Mouse (Mus musculus): ENCODE results near the gene Farp1. TPM values are rescaled to one million over a fixed set of nuclear protein-coding genes. Genes with fewer than 3 reads are reported as not detected.

Gene Farp1
- polyA plus RNA-seq (2016; fragmentation: Nextera tagmentation; extraction: Ambion mirVana): 8.0 and 8.8 TPM in 2 replicates

DNA sequence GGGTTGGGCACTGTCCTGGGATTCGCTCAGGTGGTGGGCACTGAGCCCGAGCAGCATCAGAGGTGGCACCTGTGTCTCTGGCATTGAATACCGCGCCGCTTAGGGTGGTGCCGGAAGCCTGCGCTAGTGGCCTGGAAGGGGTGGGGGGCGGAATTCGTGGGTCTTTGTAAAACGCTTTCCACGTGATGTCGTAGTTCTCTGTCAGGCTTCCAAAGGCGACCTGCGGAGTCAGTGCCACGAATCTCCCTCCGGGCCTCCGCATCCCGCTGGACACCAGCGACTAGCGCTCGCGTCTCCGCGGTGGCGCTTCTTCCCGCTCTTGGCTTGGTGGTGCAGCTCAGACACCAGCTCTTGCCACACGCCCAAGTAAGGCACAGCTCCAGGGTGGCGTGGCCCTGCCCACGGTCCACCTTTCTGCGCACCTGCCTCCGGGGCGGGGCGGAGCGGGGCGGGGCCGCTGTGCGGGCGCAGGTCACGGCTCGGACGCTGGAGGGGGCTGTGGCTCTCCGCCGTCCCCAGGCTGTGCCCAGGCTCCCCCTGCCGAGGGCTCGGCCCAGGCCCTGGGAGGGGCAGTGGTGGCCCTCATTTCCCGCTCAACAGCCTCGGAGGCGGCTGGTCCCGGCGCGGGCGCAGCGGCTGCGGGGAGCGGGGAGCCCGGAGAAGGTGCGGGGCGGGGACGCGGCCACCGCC lies at the start of gene Farp1:
TSS of gene Farp1 (plus strand) at position 228 of the 690 bp plus-strand sequence.
- WGBS (ENCODE audit: insufficient replicate concordance): 1% methylated on average over 50 of the region's 61 CpGs
- Histone ChIP-seq H3K27me3 (replicated peaks) (peaks cover 66% of the 10 kb centered on the region), H3K4me3 (peak within 1 kb of the TSS; percentile 64), H3K36me3 (no peaks in the 10 kb centered on the region), H3K9ac (peak within 1 kb of the TSS; percentile 68), H3K4me2 (peak within 1 kb of the TSS; percentile 71), H3K4me1 (peaks cover 24% of the 10 kb centered on the region), H3K27ac (peak within 1 kb of the TSS; percentile 69), H3K9me3 (replicated peaks) (no peaks in the 10 kb centered on the region)
- peak; percentile 87 for ATAC-seq

DNA sequence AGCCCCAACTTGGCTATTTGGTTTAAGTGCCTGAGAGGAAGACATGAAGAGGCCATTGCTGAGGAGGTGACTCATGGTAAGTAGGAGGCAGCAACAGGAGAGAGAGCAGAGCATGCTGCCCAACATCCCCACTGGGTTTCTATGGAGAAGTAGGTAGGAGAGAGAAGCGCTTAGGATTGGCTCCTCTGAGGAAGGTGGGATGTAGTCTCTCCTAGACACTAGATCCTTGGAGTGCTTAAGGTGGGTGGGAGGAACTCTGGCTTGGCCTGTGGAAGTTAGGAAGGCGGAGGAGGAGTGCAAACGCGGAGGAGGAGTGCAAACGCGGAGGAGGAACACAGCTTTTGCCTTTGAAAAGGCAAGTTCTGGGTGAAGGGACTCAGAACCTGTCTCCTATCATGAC lies 45.9 kb upstream of the Farp1 start:
- ATAC-seq: no peak
- no peak overlapping the region for H3K4me2 ChIP-seq
- no peaks in the 10 kb centered on the region for H3K36me3 ChIP-seq
- no peaks in the 10 kb centered on the region for H3K27me3 ChIP-seq (replicated peaks)
- H3K4me3 ChIP-seq: no peak overlapping the region
- no peak overlapping the region for H3K27ac ChIP-seq
- H3K4me1 ChIP-seq: no peaks in the 10 kb centered on the region
- H3K9ac ChIP-seq: no peak overlapping the region
- WGBS (ENCODE audit: insufficient replicate concordance): 47% methylated on average over 6 of the region's 6 CpGs
- H3K9me3 ChIP-seq (replicated peaks): no peaks in the 10 kb centered on the region

- no peak for ATAC-seq
- H3K4me2 ChIP-seq: no peak overlapping the region
- no peak overlapping the region for H3K4me3 ChIP-seq
- H3K9me3 ChIP-seq (replicated peaks): no peaks in the 10 kb centered on the region
- H3K27me3 ChIP-seq (replicated peaks): no peaks in the 10 kb centered on the region
- 70% methylated on average over 5 of the region's 5 CpGs for WGBS (ENCODE audit: insufficient replicate concordance)
- no peaks in the 10 kb centered on the region for H3K36me3 ChIP-seq
- H3K9ac ChIP-seq: no peak overlapping the region
- no peaks in the 10 kb centered on the region for H3K4me1 ChIP-seq
- H3K27ac ChIP-seq: no peak overlapping the region
Observed at GRCm38 (mm10) chr14:120997686-120998085, 37.3 kb upstream of the Farp1 start.

DNA sequence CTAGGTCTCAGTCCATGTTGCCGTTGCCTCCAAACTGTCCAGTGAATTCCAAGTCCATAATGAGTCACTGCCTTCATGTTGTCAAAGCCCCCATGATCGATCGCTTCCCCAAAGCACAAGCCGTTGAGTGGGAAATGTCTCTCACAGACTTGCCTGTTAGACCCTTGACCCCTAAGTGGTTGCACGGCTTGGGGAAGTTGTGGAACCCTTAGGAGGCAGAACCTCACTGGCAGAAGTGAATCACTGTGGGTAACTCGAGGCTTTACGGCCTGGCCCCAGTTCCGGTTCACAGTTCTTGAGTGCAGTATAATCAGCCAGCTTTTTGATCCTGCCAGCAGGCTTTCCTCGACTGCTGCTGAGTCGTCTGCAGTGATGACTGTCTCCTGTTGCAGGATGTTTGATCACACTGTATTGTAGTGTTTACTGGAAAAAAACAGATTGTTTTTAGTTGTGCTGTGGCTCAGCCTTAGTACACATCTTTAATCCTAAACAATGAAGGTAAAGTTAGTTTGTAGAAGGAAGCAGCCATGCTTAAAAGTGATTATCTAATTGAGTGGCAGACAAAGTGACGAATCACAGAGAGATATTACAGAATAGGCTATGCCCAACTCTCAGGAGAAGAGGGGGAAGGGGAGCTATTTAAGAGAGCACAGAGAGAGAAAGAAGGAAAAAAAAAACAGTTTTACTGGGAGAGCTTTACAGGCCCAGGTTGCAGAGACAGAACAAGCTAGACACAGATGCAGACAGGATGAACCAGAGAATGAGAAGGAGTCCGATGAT lies 34.2 kb upstream of the Farp1 start:
- no peaks in the 10 kb centered on the region for H3K9me3 ChIP-seq (replicated peaks)
- 43% methylated on average over 12 of the region's 12 CpGs for WGBS (ENCODE audit: insufficient replicate concordance)

GRCm38 (mm10) chr14:121005621-121006020 lies 29.4 kb upstream of the Farp1 start:
- H3K9me3 ChIP-seq (replicated peaks): no peaks in the 10 kb centered on the region
- 85% methylated on average over 6 of the region's 6 CpGs for WGBS (ENCODE audit: insufficient replicate concordance)
- H3K9ac ChIP-seq: no peak overlapping the region
- no peaks in the 10 kb centered on the region for H3K4me1 ChIP-seq
- H3K4me3 ChIP-seq: no peak overlapping the region
- no peak for ATAC-seq
- H3K36me3 ChIP-seq: no peaks in the 10 kb centered on the region
- H3K27me3 ChIP-seq (replicated peaks): no peaks in the 10 kb centered on the region
- no peak overlapping the region for H3K4me2 ChIP-seq
- no peak overlapping the region for H3K27ac ChIP-seq

More for the DNA sequence above, 34.2 kb upstream of the Farp1 start:
- Histone ChIP-seq H3K4me1 (no peaks in the 10 kb centered on the region), H3K9ac (no peak overlapping the region), H3K27ac (no peak overlapping the region), H3K4me3 (no peak overlapping the region), H3K4me2 (no peak overlapping the region), H3K36me3 (no peaks in the 10 kb centered on the region), H3K27me3 (replicated peaks) (no peaks in the 10 kb centered on the region)
- ATAC-seq: no peak

DNA sequence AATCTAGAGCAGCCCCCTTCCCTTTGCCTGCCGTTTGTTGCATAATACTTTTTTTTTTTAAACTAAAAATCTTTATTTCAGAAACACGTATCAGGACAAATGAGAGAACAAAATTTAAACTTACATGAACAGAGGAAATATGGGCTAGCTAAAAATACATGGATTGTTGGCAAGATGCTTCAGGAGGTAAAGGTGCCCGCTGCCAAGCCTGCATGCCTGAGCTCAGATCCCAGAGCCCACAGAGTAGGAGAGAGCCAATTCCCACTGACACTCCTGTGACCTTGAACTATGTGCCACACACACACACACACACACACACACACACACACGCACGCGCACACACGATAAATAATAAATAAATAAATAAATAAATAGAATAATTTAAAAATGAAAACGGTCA lies 29.0 kb upstream of the Farp1 start:
- WGBS (ENCODE audit: insufficient replicate concordance): 84% methylated on average over 8 of the region's 8 CpGs
- Histone ChIP-seq H3K36me3 (no peaks in the 10 kb centered on the region), H3K4me3 (no peak overlapping the region), H3K9ac (no peak overlapping the region), H3K27me3 (replicated peaks) (no peaks in the 10 kb centered on the region), H3K27ac (no peak overlapping the region), H3K4me1 (no peaks in the 10 kb centered on the region), H3K4me2 (no peak overlapping the region), H3K9me3 (replicated peaks) (no peaks in the 10 kb centered on the region)
- no peak for ATAC-seq

DNA sequence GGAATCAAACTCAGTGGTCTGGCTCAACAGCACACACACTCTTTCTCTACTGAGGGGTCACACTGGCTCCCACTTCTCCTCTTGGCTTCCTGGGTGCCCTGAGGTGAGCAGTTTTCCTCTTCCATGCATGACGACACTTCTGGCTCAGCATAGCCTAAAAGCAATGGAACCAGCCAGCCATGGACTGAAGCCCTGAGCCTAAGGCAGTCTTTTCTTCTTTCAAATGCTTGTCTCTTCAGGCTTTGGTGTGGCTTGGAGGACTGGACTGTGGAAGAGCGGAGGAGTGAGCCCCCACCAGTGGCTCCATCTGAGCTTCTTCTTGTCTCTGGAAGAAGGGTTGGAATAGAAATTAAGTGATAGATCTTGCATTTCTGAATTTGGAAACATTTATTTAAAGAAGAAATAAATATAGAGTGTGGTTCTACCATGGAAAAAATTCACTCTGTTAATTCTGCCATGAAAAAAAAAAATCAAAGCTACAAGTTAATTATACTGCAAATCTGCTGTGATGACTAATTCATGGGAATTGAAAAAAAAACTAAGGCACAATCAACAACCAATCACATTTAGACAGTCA lies 19.8 kb upstream of the Farp1 start:
- Histone ChIP-seq H3K27me3 (replicated peaks) (no peaks in the 10 kb centered on the region), H3K4me2 (no peak overlapping the region), H3K9ac (no peak overlapping the region), H3K27ac (no peak overlapping the region), H3K4me1 (no peaks in the 10 kb centered on the region), H3K36me3 (no peaks in the 10 kb centered on the region), H3K4me3 (no peak overlapping the region), H3K9me3 (replicated peaks) (no peaks in the 10 kb centered on the region)
- WGBS (ENCODE audit: insufficient replicate concordance): 64% methylated on average over 2 of the region's 2 CpGs
- ATAC-seq: no peak

DNA sequence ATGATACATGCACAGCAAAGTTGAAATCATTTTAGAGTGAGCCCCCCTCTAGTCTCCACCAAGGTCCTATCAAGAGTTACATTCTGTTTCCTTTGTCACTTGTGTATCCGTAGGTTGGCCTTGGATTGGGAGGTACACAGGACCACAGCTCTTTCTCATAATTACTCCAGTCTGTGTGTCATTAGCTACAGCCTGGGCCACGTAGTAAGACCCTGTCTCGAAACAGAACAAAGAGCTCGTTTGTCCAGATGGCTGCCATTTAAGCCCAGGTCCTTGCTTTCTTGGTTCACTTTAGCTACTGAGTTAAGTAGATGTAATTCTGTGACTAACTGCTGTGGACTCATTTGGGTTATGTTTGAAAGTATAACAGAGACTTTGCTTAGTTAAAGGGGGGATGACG lies 12.6 kb upstream of the Farp1 start:
- 70% methylated on average over 5 of the region's 5 CpGs for WGBS (ENCODE audit: insufficient replicate concordance)
- no peak for ATAC-seq
- no peaks in the 10 kb centered on the region for H3K27me3 ChIP-seq (replicated peaks)

DNA sequence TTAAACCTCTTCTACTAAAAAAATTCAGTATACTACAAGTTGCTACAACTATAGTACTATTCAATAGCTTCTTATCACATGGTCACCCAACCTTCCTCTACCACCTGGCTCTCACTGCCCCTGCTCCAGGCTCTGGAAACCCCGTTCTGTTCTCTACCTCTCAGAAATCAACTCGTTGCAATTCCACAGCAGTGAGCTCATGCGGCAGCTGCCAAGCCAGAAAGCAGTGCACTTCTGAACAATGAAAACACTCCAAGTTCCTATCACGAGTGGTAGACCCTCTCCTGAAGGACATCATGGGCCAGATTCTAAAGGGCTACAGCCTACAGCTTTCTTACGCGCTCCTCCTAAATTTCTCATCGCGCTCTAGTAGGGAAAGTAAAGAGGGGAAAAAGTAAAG lies 9.6 kb upstream of the Farp1 start:
- H3K27ac ChIP-seq: no peak overlapping the region
- H3K9ac ChIP-seq: no peak overlapping the region
- ATAC-seq: no peak
- 73% methylated on average over 8 of the region's 8 CpGs for WGBS (ENCODE audit: insufficient replicate concordance)
- no peaks in the 10 kb centered on the region for H3K27me3 ChIP-seq (replicated peaks)
- no peak overlapping the region for H3K4me3 ChIP-seq
- no peaks in the 10 kb centered on the region for H3K36me3 ChIP-seq
- H3K4me2 ChIP-seq: no peak overlapping the region
- no peaks in the 10 kb centered on the region for H3K9me3 ChIP-seq (replicated peaks)
- no peaks in the 10 kb centered on the region for H3K4me1 ChIP-seq

More for the DNA sequence above, 12.6 kb upstream of the Farp1 start:
- H3K27ac ChIP-seq: no peak overlapping the region
- no peak overlapping the region for H3K4me3 ChIP-seq
- H3K9me3 ChIP-seq (replicated peaks): no peaks in the 10 kb centered on the region
- no peak overlapping the region for H3K9ac ChIP-seq
- no peaks in the 10 kb centered on the region for H3K36me3 ChIP-seq
- H3K4me2 ChIP-seq: no peak overlapping the region
- H3K4me1 ChIP-seq: no peaks in the 10 kb centered on the region

DNA sequence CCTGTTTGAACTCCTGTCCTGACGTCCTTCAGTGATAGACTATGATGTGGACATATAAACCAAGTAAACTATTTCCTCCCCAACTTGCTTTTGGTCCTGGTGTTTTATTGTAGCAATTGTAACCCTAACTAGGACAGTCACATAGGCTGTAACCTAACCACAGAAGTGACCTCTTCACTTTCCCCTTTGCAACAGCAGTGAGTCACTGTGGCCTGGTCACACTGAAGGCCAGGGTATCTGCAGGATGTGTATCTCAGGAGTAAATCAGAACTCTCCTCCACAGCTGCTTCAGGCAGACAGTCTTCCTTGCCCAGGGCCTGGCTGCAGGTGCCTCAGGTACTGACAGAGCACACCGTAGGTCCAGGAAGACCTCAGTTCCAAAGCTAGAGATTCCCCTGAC lies 3.6 kb upstream of the Farp1 start:
- no peaks in the 10 kb centered on the region for H3K9me3 ChIP-seq (replicated peaks)
- H3K4me3 ChIP-seq: no peak overlapping the region
- ATAC-seq: no peak
- peaks cover 41% of the 10 kb centered on the region for H3K27me3 ChIP-seq (replicated peaks)
- peaks cover 11% of the 10 kb centered on the region for H3K4me1 ChIP-seq
- no peak overlapping the region for H3K27ac ChIP-seq
- no peaks in the 10 kb centered on the region for H3K36me3 ChIP-seq
- H3K9ac ChIP-seq: no peak overlapping the region
- no peak overlapping the region for H3K4me2 ChIP-seq
- 67% methylated on average over 2 of the region's 2 CpGs for WGBS (ENCODE audit: insufficient replicate concordance)

GRCm38 (mm10) chr14:121034525-121034924 lies 475 bp upstream of the Farp1 start:
- Histone ChIP-seq H3K9ac (no peak overlapping the region), H3K27me3 (replicated peaks) (peaks cover 66% of the 10 kb centered on the region), H3K4me1 (peaks cover 24% of the 10 kb centered on the region), H3K36me3 (no peaks in the 10 kb centered on the region), H3K9me3 (replicated peaks) (no peaks in the 10 kb centered on the region), H3K4me3 (peak overlapping the region; percentile 64; the same call in 1 of the 2 replicates), H3K27ac (no peak overlapping the region), H3K4me2 (peak overlapping the region; percentile 71)
- ATAC-seq: no peak
- WGBS (ENCODE audit: insufficient replicate concordance): 23% methylated on average over 10 of the region's 10 CpGs
